Mouse (Mus musculus) CH12.LX (cell line): ENCODE data around the gene Wipf1. TPM values are rescaled to one million over a fixed set of nuclear protein-coding genes. Genes with fewer than 3 reads are reported as not detected.

Experiments used
- DNase-seq: peaks from one replicate; pipeline ENCODE4 v3.0.0-alpha.2; 2013; ENCODE audit errors: extremely low read depth
- H3K27ac ChIP-seq: 2 replicates; pipeline ENCODE4 v1.5.1; 2012; ENCODE audit warnings: low read depth, mild to moderate bottlenecking, control low read depth, moderate library complexity; ENCODE audit not compliant: insufficient read depth
- H3K27me3 ChIP-seq: replicated peaks from 2 replicates; pipeline ENCODE3; 2012; ENCODE audit warnings: inconsistent platforms
- H3K36me3 ChIP-seq, 2 experiments: replicated peaks in 1 of 2; 2 replicates each; pipeline versions ENCODE3 to v1.6.1; 2012; ENCODE audit warnings: inconsistent platforms in 1 of 2, low read length in 1 of 2, mild to moderate bottlenecking in 1 of 2, mixed read lengths in 1 of 2, moderate library complexity in 1 of 2; ENCODE audit not compliant: control insufficient read depth in 1 of 2, insufficient read depth in 1 of 2
- H3K4me1 ChIP-seq, 2 experiments: 2 replicates each; pipeline ENCODE4 v1.6.1; 2012; ENCODE audit warnings: inconsistent platforms in 1 of 2, moderate library complexity in 1 of 2; ENCODE audit not compliant: insufficient read depth in 2 of 2, control insufficient read depth in 1 of 2
- H3K4me2 ChIP-seq: 2 replicates; pipeline ENCODE4 v1.6.1; 2012; ENCODE audit warnings: low read depth, mild to moderate bottlenecking, control low read depth; ENCODE audit not compliant: poor library complexity, insufficient read depth, severe bottlenecking
- H3K4me3 ChIP-seq, 3 experiments: fragments of 150-350 bp in 1 of 3; sonication (generic) in 1 of 3; replicated peaks in 1 of 3; 2 replicates each; pipeline versions ENCODE3 to v1.5.1; 2011 to 2012; ENCODE audit warnings: low read depth in 2 of 3, low read length in 2 of 3, mild to moderate bottlenecking in 2 of 3, moderate library complexity in 2 of 3, control low read depth in 1 of 3, improper control_type of control experiment in 1 of 3, inconsistent platforms in 1 of 3, mixed read lengths in 1 of 3; ENCODE audit not compliant: poor library complexity in 1 of 3
- H3K79me2 ChIP-seq: replicated peaks from 2 replicates; pipeline ENCODE4 v1.6.1; 2012; ENCODE audit warnings: mild to moderate bottlenecking, moderate library complexity; ENCODE audit not compliant: control insufficient read depth, poor library complexity, insufficient read depth, severe bottlenecking; ENCODE audit errors: extremely low read depth
- H3K9ac ChIP-seq: 2 replicates; pipeline ENCODE4 v1.6.1; 2012; ENCODE audit warnings: low read depth, mild to moderate bottlenecking, control low read depth, moderate library complexity; ENCODE audit not compliant: insufficient read depth
- H3K9me3 ChIP-seq: replicated peaks from 2 replicates; pipeline ENCODE3; 2012; ENCODE audit warnings: low read length, inconsistent platforms, mixed read lengths
- BHLHE40 ChIP-seq: IDR thresholded peaks from 2 replicates; pipeline ENCODE4 v1.6.1; 2011; ENCODE audit warnings: mild to moderate bottlenecking, low read depth, low read length, improper control_type of control experiment
- CHD1 ChIP-seq: IDR thresholded peaks from 2 replicates; pipeline ENCODE4 v1.6.1; 2012; ENCODE audit warnings: low read depth, low read length, improper control_type of control experiment, inconsistent platforms
- CHD2 ChIP-seq: IDR thresholded peaks from 2 replicates; pipeline ENCODE4 v1.6.1; 2011; ENCODE audit warnings: low read length, improper control_type of control experiment
- ELF1 ChIP-seq: IDR thresholded peaks from 2 replicates; pipeline ENCODE4 v1.6.1; 2014; ENCODE audit warnings: low read depth, mild to moderate bottlenecking, inconsistent platforms, low read length, improper control_type of control experiment
- ETS1 ChIP-seq: conservative IDR thresholded peaks from 2 replicates; pipeline ENCODE4 v1.6.1; 2012; ENCODE audit warnings: low read depth, mild to moderate bottlenecking, inconsistent platforms, low read length, improper control_type of control experiment, moderate library complexity
- IRF4 ChIP-seq: IDR thresholded peaks from 2 replicates; pipeline ENCODE4 v1.6.1; 2014; ENCODE audit warnings: low read depth, mild to moderate bottlenecking, inconsistent platforms, low read length, improper control_type of control experiment
- JUND ChIP-seq: conservative IDR thresholded peaks from 2 replicates; pipeline ENCODE4 v1.6.1; 2011; ENCODE audit warnings: low read depth, low read length, improper control_type of control experiment
- KAT2A ChIP-seq: IDR thresholded peaks from 2 replicates; pipeline ENCODE4 v1.6.1; 2012; ENCODE audit warnings: low read length, improper control_type of control experiment, inconsistent platforms; ENCODE audit not compliant: insufficient replicate concordance
- MAFK ChIP-seq: IDR thresholded peaks from 2 replicates; pipeline ENCODE4 v1.6.1; 2011; ENCODE audit warnings: low read length, improper control_type of control experiment; ENCODE audit not compliant: insufficient replicate concordance
- MAX ChIP-seq: IDR thresholded peaks from 2 replicates; pipeline ENCODE4 v1.6.1; 2011; ENCODE audit warnings: low read length, improper control_type of control experiment
- MAZ ChIP-seq: IDR thresholded peaks from 2 replicates; pipeline ENCODE4 v1.6.1; 2012; ENCODE audit warnings: low read depth, mild to moderate bottlenecking, inconsistent platforms, low read length, improper control_type of control experiment, moderate library complexity
- MEF2A ChIP-seq: IDR thresholded peaks from 2 replicates; pipeline ENCODE4 v1.6.1; 2014; ENCODE audit warnings: low read depth, mild to moderate bottlenecking, inconsistent platforms, low read length, improper control_type of control experiment, borderline replicate concordance
- MXI1 ChIP-seq: IDR thresholded peaks from 2 replicates; pipeline ENCODE4 v1.6.1; 2011; ENCODE audit warnings: mild to moderate bottlenecking, low read depth, low read length, improper control_type of control experiment
- MYC ChIP-seq: IDR thresholded peaks from 2 replicates; pipeline ENCODE4 v1.6.1; 2011; ENCODE audit warnings: low read depth, mild to moderate bottlenecking, improper control_type of control experiment, low read length
- NELFE ChIP-seq: IDR thresholded peaks from 2 replicates; pipeline ENCODE4 v1.6.1; 2011; ENCODE audit warnings: low read depth, low read length, improper control_type of control experiment
- NRF1 ChIP-seq: IDR thresholded peaks from 2 replicates; pipeline ENCODE4 v1.6.1; 2014; ENCODE audit warnings: low read depth, mild to moderate bottlenecking, inconsistent platforms, low read length, improper control_type of control experiment, moderate library complexity
- PAX5 ChIP-seq: IDR thresholded peaks from 2 replicates; pipeline ENCODE4 v1.6.1; 2012; ENCODE audit warnings: low read length, inconsistent platforms, mixed read lengths
- POLR2A ChIP-seq: IDR thresholded peaks from 2 replicates; pipeline ENCODE4 v1.6.1; 2011; ENCODE audit warnings: low read depth, mild to moderate bottlenecking, improper control_type of control experiment, low read length
- RAD21 ChIP-seq: IDR thresholded peaks from 2 replicates; pipeline ENCODE4 v1.6.1; 2011; ENCODE audit warnings: low read depth, mild to moderate bottlenecking, low read length, improper control_type of control experiment, moderate library complexity
- RCOR1 ChIP-seq: conservative IDR thresholded peaks from 2 replicates; pipeline ENCODE4 v1.6.1; 2012; ENCODE audit warnings: low read depth, mild to moderate bottlenecking, inconsistent platforms, low read length, improper control_type of control experiment
- SIN3A ChIP-seq: IDR thresholded peaks from 2 replicates; pipeline ENCODE4 v1.6.1; 2012; ENCODE audit warnings: low read length, improper control_type of control experiment, inconsistent platforms
- SMC3 ChIP-seq: IDR thresholded peaks from 2 replicates; pipeline ENCODE4 v1.6.1; 2011; ENCODE audit warnings: low read depth, low read length, improper control_type of control experiment
- TBP ChIP-seq: conservative IDR thresholded peaks from 2 replicates; pipeline ENCODE4 v1.6.1; 2011; ENCODE audit warnings: low read depth, low read length, improper control_type of control experiment
- TCF12 ChIP-seq: IDR thresholded peaks from 2 replicates; pipeline ENCODE4 v1.6.1; 2014; ENCODE audit warnings: low read depth, mild to moderate bottlenecking, inconsistent platforms, low read length, improper control_type of control experiment
- UBTF ChIP-seq: IDR thresholded peaks from 2 replicates; pipeline ENCODE4 v1.6.1; 2012; ENCODE audit warnings: low read depth, mild to moderate bottlenecking, inconsistent platforms, low read length, improper control_type of control experiment, moderate library complexity
- USF1 ChIP-seq: IDR thresholded peaks from 2 replicates; pipeline ENCODE4 v1.6.1; 2014; ENCODE audit warnings: low read depth, mild to moderate bottlenecking, inconsistent platforms, low read length, improper control_type of control experiment
- USF2 ChIP-seq: conservative IDR thresholded peaks from 2 replicates; pipeline ENCODE4 v1.6.1; 2011; ENCODE audit warnings: low read depth, low read length, improper control_type of control experiment
- ZC3H11A ChIP-seq: IDR thresholded peaks from 2 replicates; pipeline ENCODE4 v1.6.1; 2012; ENCODE audit warnings: low read depth, mild to moderate bottlenecking, inconsistent platforms, low read length, improper control_type of control experiment
- ZKSCAN1 ChIP-seq: IDR thresholded peaks from 2 replicates; pipeline ENCODE4 v1.6.1; 2012; ENCODE audit warnings: low read depth, inconsistent platforms, low read length, improper control_type of control experiment, borderline replicate concordance
- ZMIZ1 ChIP-seq: IDR thresholded peaks from 2 replicates; pipeline ENCODE4 v1.6.1; 2012; ENCODE audit warnings: low read depth, mild to moderate bottlenecking, inconsistent platforms, low read length, improper control_type of control experiment
- ZNF384 ChIP-seq: IDR thresholded peaks from 2 replicates; pipeline ENCODE4 v1.6.1; 2012; ENCODE audit warnings: low read depth, low read length, improper control_type of control experiment, inconsistent platforms
- dilution Hi-C: fragments of 300-500 bp; cut with MboI; formaldehyde crosslinking; loops from 2 replicates; pipeline ENCODE4 v1.14.3; 2020; ENCODE audit warnings: low sequenced_read_pairs; ENCODE audit not compliant: extremely low pct_unique_long_range_greater_than_20kb, extremely low pct_ligation_motif_present
- in situ Hi-C: fragments of 300-500 bp; cut with MboI; formaldehyde crosslinking; loops from 3 replicates; pipeline ENCODE4 v1.14.3; 2019; ENCODE audit warnings: low sequenced_read_pairs, low pct_ligation_motif_present, low pct_unique_long_range_greater_than_20kb, mixed read lengths
- polyA plus RNA-seq: library from polyadenylated mRNA; unstranded; fragments of >175 nt; gene quantifications from 2 replicates; pipeline ENCODE4 v1.2.1, GENCODE M21; 2012; ENCODE audit warnings: low read depth; ENCODE audit not compliant: insufficient read length
- total RNA-seq, 2 experiments: library from RNA; depleted of rRNA; stranded (reverse); fragments of 300-350 nt in 1 of 2; fragments of >200 nt in 1 of 2; gene quantifications; 2 replicates each; pipeline ENCODE4 v1.2.3; 2012 to 2014

Gene Wipf1
- total and polyA plus RNA-seq, 3 experiments: 18.3 to 95.0 (median 21.8) TPM

- Histone ChIP-seq H3K4me2 (peak overlapping the region; percentile 71), H3K36me3 (peaks cover 10 to 26% of the 10 kb centered on the region in 2 experiments), H3K79me2 (peaks cover 54% of the 10 kb centered on the region), H3K27me3 (no peaks in the 10 kb centered on the region), H3K9ac (peak overlapping the region; percentile 85), H3K27ac (peak overlapping the region; percentile 40), H3K4me1 (peaks cover 30 to 55% of the 10 kb centered on the region in 2 experiments), H3K4me3 (peak overlapping the region; percentile 52 to 67 (median 60)), H3K9me3 (no peaks in the 10 kb centered on the region)
- DNase-seq: no peak
- dilution Hi-C loops: no loop called here
- TF ChIP-seq IRF4 (no peak), TCF12 (0 out of 2 replicates have a peak, but pooled peaks have one; percentile 13)
- in situ Hi-C loops: no loop called here
Observed at GRCm38 (mm10) chr2:73454186-73454585, 75.3 kb downstream of the Wipf1 start.

- H3K9ac ChIP-seq: peak overlapping the region; percentile 85
Observed at GRCm38 (mm10) chr2:73453717-73454116, 75.8 kb downstream of the Wipf1 start.

More at GRCm38 (mm10) chr2:73453717-73454116, 75.8 kb downstream of the Wipf1 start:
- Histone ChIP-seq H3K4me3 (peak overlapping the region; percentile 36 to 67 (median 60)), H3K4me1 (peaks cover 30 to 54% of the 10 kb centered on the region in 2 experiments), H3K27ac (peak overlapping the region; percentile 43; the same call in 1 of the 2 replicates), H3K9me3 (no peaks in the 10 kb centered on the region), H3K79me2 (peaks cover 55% of the 10 kb centered on the region), H3K36me3 (peaks cover 10 to 29% of the 10 kb centered on the region in 2 experiments), H3K27me3 (no peaks in the 10 kb centered on the region), H3K4me2 (peak overlapping the region; percentile 71)
- in situ Hi-C loops (no loop called here), dilution Hi-C loops (no loop called here)
- DNase-seq: peak; percentile 77
- no peak for TF ChIP-seq MEF2A
- TF ChIP-seq NRF1: no peak
- peak; percentile 93 for TF ChIP-seq CHD1
- TF ChIP-seq CHD2: no peak
- TF ChIP-seq ETS1: no peak
- no peak for TF ChIP-seq ZMIZ1
- TF ChIP-seq SIN3A: 0 out of 2 replicates have a peak, but pooled peaks have one; percentile 26
- TF ChIP-seq RCOR1: no peak
- TF ChIP-seq MAFK: no peak
- TF ChIP-seq ZNF384: peak; percentile 87
- TF ChIP-seq NELFE: no peak
- no peak for TF ChIP-seq USF2
- TF ChIP-seq ZKSCAN1: no peak
- no peak for TF ChIP-seq UBTF
- TF ChIP-seq RAD21: no peak
- TF ChIP-seq MAX: no peak
- TF ChIP-seq MAZ: no peak
- no peak for TF ChIP-seq ZC3H11A
- TF ChIP-seq JUND: 0 out of 2 replicates have a peak, but pooled peaks have one; percentile 22
- 0 out of 2 replicates have a peak, but pooled peaks have one; percentile 1 for TF ChIP-seq MYC
- no peak for TF ChIP-seq BHLHE40
- no peak for TF ChIP-seq SMC3
- TF ChIP-seq USF1: no peak
- no peak for TF ChIP-seq KAT2A
- TF ChIP-seq MXI1: no peak
- TF ChIP-seq ELF1: no peak; the same call in 1 of the 2 replicates
- no peak for TF ChIP-seq IRF4
- TF ChIP-seq TBP: peak; percentile 58; the same call in 1 of the 2 replicates
- peak; percentile 48 for TF ChIP-seq POLR2A
- no peak for TF ChIP-seq PAX5
